Mouse (Mus musculus): Measurements from ENCODE around the gene Ctnna3. TPM values are rescaled to one million over a fixed set of nuclear protein-coding genes. Genes with fewer than 3 reads are reported as not detected.

The Ctnna3 gene
- polyA plus RNA-seq, 1 experiment from 2014 or later = 0.55 TPM

DNA sequence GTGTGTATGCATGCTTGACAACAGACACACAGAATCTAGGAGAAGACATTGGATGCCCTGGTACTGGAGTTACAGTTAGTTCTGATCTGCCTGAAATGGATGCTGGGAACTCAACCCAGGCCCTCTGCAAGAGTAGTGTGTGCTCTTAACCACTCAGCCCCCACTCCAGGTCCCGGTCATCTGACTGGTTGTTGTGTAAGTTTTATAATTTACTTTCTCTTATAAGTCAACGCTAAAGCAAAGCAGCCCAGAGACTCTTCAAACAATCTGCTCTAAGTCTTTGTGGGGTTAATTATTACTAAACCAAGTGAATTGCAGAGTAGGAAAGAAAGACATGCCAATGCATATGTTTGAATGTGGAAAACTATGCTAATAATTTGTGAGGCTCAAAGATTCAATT lies 549.5 kb downstream of the Ctnna3 start:
- Histone ChIP-seq H3K27me3 (ENCODE audit: insufficient read depth, low read length) (no peaks in the 10 kb centered on the region), H3K36me3 (ENCODE audit: insufficient read depth, low read length) (no peaks in the 10 kb centered on the region), H3K4me1 (ENCODE audit: insufficient read depth, low read length) (peaks cover 9% of the 10 kb centered on the region; the same call in 1 of the 2 replicates), H3K4me2 (replicated peaks; ENCODE audit: low read depth, low read length) (no peak overlapping the region), H3K27ac (ENCODE audit: low read length) (no peak overlapping the region), H3K9ac (replicated peaks; ENCODE audit: low read length) (no peak overlapping the region), H3K4me3 (ENCODE audit: low read length) (no peak overlapping the region), H3K9me3 (ENCODE audit: low read length) (no peaks in the 10 kb centered on the region)
- ATAC-seq (ENCODE audit: low FRiP score, low TSS enrichment) = no peak
- 69% methylated on average over 2 of the region's 2 CpGs for WGBS

DNA sequence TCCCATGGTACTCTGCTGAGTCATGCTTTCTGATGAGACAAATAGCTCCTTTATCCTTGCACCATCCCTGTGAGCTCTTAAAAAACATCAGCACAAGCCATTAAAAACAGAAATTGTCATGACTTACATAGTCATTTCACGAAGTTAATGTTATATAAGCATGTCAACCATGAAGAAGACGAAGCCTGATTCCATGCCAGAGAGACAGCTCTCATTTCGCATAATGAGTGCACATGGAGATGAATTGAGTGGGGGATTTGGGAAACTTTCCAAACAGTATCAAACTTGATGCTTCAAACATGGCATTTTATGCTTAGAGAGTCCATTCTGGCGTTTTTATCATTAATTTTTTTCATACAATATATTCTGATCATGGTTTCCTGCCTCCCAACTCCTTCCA lies 555.7 kb downstream of the Ctnna3 start:
- WGBS = 67% methylated on average over 4 of the region's 4 CpGs
- H3K27me3 ChIP-seq (ENCODE audit: insufficient read depth, low read length) = no peaks in the 10 kb centered on the region
- no peak overlapping the region for H3K4me3 ChIP-seq (ENCODE audit: low read length)
- H3K9ac ChIP-seq (replicated peaks; ENCODE audit: low read length) = no peak overlapping the region
- H3K27ac ChIP-seq (ENCODE audit: low read length) = no peak overlapping the region
- H3K9me3 ChIP-seq (ENCODE audit: low read length) = no peaks in the 10 kb centered on the region
- no peak overlapping the region for H3K4me2 ChIP-seq (replicated peaks; ENCODE audit: low read depth, low read length)
- no peaks in the 10 kb centered on the region for H3K4me1 ChIP-seq (ENCODE audit: insufficient read depth, low read length)
- no peaks in the 10 kb centered on the region for H3K36me3 ChIP-seq (ENCODE audit: insufficient read depth, low read length)
- ATAC-seq (ENCODE audit: low FRiP score, low TSS enrichment) = no peak

DNA sequence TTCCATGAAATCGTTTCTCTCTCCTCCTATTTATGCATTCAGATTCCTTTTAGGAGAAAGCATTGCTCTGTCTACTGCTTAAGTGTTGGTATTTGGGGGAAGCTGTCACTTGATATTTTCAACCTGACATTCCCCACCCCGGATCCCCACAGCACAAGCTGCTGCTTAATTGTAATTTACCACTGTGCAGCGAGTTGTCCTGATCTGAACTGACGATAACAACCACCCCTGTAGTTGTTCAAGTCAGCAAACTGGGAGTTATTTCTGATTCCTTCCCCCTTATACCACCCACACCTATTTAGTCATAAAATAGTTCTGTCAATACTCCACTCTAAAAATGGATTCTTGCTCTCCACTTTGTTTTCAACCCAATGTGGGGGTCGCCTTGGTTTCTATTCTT lies 564.4 kb downstream of the Ctnna3 start:
- no peak overlapping the region for H3K4me3 ChIP-seq (ENCODE audit: low read length)
- H3K27me3 ChIP-seq (ENCODE audit: insufficient read depth, low read length) = no peaks in the 10 kb centered on the region
- no peak overlapping the region for H3K27ac ChIP-seq (ENCODE audit: low read length)
- no peak overlapping the region for H3K9ac ChIP-seq (replicated peaks; ENCODE audit: low read length)
- no peaks in the 10 kb centered on the region for H3K4me1 ChIP-seq (ENCODE audit: insufficient read depth, low read length)
- WGBS = 80% methylated on average over 5 of the region's 5 CpGs
- no peaks in the 10 kb centered on the region for H3K36me3 ChIP-seq (ENCODE audit: insufficient read depth, low read length)
- ATAC-seq (ENCODE audit: low FRiP score, low TSS enrichment) = no peak
- no peak overlapping the region for H3K4me2 ChIP-seq (replicated peaks; ENCODE audit: low read depth, low read length)
- no peaks in the 10 kb centered on the region for H3K9me3 ChIP-seq (ENCODE audit: low read length)

DNA sequence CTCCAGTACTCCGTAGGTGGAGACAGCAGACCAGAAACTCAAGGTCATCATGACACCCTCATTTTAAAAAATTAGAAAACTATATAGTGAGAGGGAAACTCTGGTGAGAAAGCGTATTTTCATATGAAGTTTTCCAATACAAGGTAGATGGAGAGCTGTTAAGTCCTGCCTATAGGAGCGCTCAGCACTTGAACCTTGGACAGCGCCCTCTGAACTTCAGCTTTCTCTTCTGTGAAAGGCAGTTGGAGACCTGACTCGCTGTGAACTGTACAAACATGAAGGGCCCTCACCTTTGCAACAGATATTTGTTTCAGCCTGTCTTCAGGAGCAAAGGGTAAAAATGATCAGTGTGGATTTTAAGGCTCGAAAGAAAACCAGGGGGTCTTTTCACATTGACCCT lies 571.6 kb downstream of the Ctnna3 start:
- ATAC-seq (ENCODE audit: low FRiP score, low TSS enrichment) = no peak
- no peaks in the 10 kb centered on the region for H3K27me3 ChIP-seq (ENCODE audit: insufficient read depth, low read length)

DNA sequence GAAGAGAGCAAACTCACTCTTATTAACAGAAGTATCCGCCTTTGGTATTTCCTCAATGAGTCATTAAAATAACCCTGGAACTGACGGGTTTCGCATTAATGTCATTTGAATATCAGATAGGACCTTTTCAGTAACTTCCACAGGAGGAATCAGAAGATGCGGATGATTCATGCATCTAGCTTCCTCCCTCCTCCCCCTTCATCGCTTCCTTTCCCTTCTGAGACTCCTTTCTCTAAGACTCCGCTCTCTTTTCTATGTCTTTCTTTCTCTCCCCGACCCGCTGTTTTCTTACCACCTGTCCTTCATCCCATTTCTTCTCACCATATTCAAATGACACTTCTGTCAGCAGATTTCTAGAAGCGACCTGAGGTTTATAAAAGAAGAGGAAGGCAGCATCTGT lies 572.1 kb downstream of the Ctnna3 start:
- no peaks in the 10 kb centered on the region for H3K4me1 ChIP-seq (ENCODE audit: insufficient read depth, low read length)
- H3K4me3 ChIP-seq (ENCODE audit: low read length) = no peak overlapping the region
- 85% methylated on average over 9 of the region's 9 CpGs for WGBS
- H3K36me3 ChIP-seq (ENCODE audit: insufficient read depth, low read length) = no peaks in the 10 kb centered on the region
- no peaks in the 10 kb centered on the region for H3K9me3 ChIP-seq (ENCODE audit: low read length)
- no peaks in the 10 kb centered on the region for H3K27me3 ChIP-seq (ENCODE audit: insufficient read depth, low read length)
- H3K4me2 ChIP-seq (replicated peaks; ENCODE audit: low read depth, low read length) = no peak overlapping the region
- no peak overlapping the region for H3K27ac ChIP-seq (ENCODE audit: low read length)
- ATAC-seq (ENCODE audit: low FRiP score, low TSS enrichment) = no peak
- H3K9ac ChIP-seq (replicated peaks; ENCODE audit: low read length) = no peak overlapping the region

More for the DNA sequence above, 571.6 kb downstream of the Ctnna3 start:
- no peak overlapping the region for H3K4me2 ChIP-seq (replicated peaks; ENCODE audit: low read depth, low read length)
- H3K4me3 ChIP-seq (ENCODE audit: low read length) = no peak overlapping the region
- H3K27ac ChIP-seq (ENCODE audit: low read length) = no peak overlapping the region
- H3K36me3 ChIP-seq (ENCODE audit: insufficient read depth, low read length) = no peaks in the 10 kb centered on the region
- H3K9me3 ChIP-seq (ENCODE audit: low read length) = no peaks in the 10 kb centered on the region
- H3K9ac ChIP-seq (replicated peaks; ENCODE audit: low read length) = no peak overlapping the region
- 74% methylated on average over 6 of the region's 6 CpGs for WGBS
- H3K4me1 ChIP-seq (ENCODE audit: insufficient read depth, low read length) = no peaks in the 10 kb centered on the region

DNA sequence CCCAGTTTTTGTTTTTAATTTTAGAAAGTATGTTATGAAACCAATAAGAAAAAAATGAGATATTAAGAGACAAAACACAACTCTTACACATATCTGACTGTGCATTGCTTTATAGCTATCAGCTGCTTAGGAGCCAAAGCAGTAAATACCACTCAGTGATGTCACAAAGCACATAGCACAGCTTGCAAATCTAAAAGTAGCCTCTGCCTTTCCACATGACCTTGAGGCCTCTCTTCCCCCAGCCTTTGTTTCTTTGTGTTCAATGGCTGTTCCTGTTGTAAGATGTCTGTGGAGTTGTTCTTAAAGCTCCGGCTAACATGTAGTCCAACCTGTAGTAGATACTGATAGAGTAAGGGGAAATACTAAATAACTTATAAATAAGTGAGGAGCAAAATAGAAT lies 590.4 kb downstream of the Ctnna3 start:
- H3K4me2 ChIP-seq (replicated peaks; ENCODE audit: low read depth, low read length) = no peak overlapping the region
- no peaks in the 10 kb centered on the region for H3K9me3 ChIP-seq (ENCODE audit: low read length)
- 93% methylated on average over 1 of the region's 1 CpGs for WGBS
- H3K27ac ChIP-seq (ENCODE audit: low read length) = no peak overlapping the region
- no peaks in the 10 kb centered on the region for H3K4me1 ChIP-seq (ENCODE audit: insufficient read depth, low read length)
- ATAC-seq (ENCODE audit: low FRiP score, low TSS enrichment) = no peak
- H3K9ac ChIP-seq (replicated peaks; ENCODE audit: low read length) = no peak overlapping the region
- H3K4me3 ChIP-seq (ENCODE audit: low read length) = no peak overlapping the region
- no peaks in the 10 kb centered on the region for H3K27me3 ChIP-seq (ENCODE audit: insufficient read depth, low read length)
- no peaks in the 10 kb centered on the region for H3K36me3 ChIP-seq (ENCODE audit: insufficient read depth, low read length)

DNA sequence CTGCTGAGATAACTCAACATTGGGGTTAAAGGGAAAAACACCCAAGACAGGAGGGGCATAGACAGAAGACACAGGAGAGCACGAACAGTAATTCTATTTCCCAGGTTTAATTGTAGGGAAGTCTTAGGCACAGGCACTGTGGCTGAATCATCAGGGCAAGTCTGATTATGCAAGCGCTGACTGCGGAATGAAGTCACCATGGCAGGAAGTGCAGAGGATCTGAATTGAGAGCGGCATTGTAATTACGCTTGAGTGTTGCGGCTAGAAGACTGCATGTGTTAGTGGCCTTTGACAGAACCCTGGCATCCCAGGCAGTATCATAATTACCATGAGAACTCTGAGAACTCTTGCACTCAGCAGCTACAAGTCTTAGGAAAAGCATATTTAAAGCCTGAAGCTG lies 593.4 kb downstream of the Ctnna3 start:
- Histone ChIP-seq H3K4me1 (ENCODE audit: insufficient read depth, low read length) (no peaks in the 10 kb centered on the region), H3K4me3 (ENCODE audit: low read length) (no peak overlapping the region), H3K4me2 (replicated peaks; ENCODE audit: low read depth, low read length) (no peak overlapping the region), H3K9ac (replicated peaks; ENCODE audit: low read length) (no peak overlapping the region), H3K36me3 (ENCODE audit: insufficient read depth, low read length) (no peaks in the 10 kb centered on the region), H3K27ac (ENCODE audit: low read length) (no peak overlapping the region), H3K9me3 (ENCODE audit: low read length) (no peaks in the 10 kb centered on the region), H3K27me3 (ENCODE audit: insufficient read depth, low read length) (no peaks in the 10 kb centered on the region)
- WGBS = 79% methylated on average over 6 of the region's 6 CpGs
- no peak for ATAC-seq (ENCODE audit: low FRiP score, low TSS enrichment)

DNA sequence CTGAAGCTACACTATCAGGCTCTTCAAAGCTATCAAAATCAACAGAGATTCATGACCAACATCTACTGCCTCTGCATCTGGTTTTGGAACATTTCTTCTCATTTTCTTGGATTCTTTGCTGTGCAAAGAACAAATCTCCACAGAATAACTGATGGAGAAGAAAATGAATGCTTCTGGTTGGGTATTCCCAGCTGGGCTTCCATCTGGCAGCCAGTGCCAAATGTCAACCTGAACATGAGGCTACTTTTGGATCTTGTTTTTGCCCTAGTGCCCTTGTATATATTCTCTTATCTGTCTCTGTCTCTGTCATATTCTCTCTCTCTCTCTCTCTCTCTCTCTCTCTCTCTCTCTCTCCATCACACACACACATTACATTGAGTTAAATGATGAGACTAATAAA lies 601.0 kb downstream of the Ctnna3 start:
- no peak overlapping the region for H3K27ac ChIP-seq (ENCODE audit: low read length)

DNA sequence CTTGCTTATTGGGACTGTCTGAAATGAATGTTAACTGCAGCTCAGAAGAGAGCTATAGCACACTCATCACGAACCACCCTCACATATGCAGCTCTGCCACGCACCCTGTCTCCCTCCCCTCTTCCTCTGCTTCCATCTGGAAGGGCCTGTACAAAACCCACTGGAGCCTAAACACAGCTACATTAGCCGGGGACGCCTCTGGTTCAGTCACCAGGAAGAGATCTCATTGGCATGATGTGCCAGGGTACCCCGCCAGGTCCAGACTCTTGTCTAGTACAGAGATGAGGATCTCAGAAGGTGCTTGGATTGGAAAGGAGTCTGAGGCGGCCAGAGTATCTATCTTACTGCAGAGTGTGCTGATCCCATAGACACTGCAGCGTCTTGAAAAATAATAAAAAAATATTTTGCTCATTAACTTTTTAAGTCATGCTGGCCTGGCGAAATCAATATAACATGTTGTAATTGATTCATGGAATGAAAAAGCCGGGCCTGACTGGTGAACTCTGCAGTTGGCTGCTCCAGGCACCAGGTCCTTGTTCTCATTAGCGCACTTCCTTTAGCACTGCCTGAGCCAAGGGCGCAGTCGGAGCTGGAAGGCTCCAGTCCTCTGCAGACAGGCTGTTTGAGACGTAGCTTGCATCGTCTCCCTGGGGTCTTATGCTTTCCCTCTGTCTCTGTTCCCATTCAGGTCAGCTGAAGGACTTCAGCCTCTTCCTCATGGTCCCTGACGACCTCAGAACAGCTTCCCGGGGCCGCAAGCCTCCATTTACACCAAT lies 610.0 kb downstream of the Ctnna3 start:
- Histone ChIP-seq H3K27me3 (ENCODE audit: insufficient read depth, low read length) (no peaks in the 10 kb centered on the region), H3K9ac (replicated peaks; ENCODE audit: low read length) (no peak overlapping the region), H3K36me3 (ENCODE audit: insufficient read depth, low read length) (no peaks in the 10 kb centered on the region), H3K4me1 (ENCODE audit: insufficient read depth, low read length) (0 out of 2 replicates have a peak, but pooled peaks cover 3% of the 10 kb centered on the region), H3K27ac (ENCODE audit: low read length) (no peak overlapping the region), H3K9me3 (ENCODE audit: low read length) (no peaks in the 10 kb centered on the region), H3K4me2 (replicated peaks; ENCODE audit: low read depth, low read length) (no peak overlapping the region), H3K4me3 (ENCODE audit: low read length) (no peak overlapping the region)
- no peak for ATAC-seq (ENCODE audit: low FRiP score, low TSS enrichment)
- WGBS = 65% methylated on average over 17 of the region's 17 CpGs

More for the DNA sequence above, 601.0 kb downstream of the Ctnna3 start:
- H3K27me3 ChIP-seq (ENCODE audit: insufficient read depth, low read length) = no peaks in the 10 kb centered on the region
- H3K36me3 ChIP-seq (ENCODE audit: insufficient read depth, low read length) = no peaks in the 10 kb centered on the region
- H3K4me2 ChIP-seq (replicated peaks; ENCODE audit: low read depth, low read length) = no peak overlapping the region
- H3K4me3 ChIP-seq (ENCODE audit: low read length) = no peak overlapping the region
- H3K4me1 ChIP-seq (ENCODE audit: insufficient read depth, low read length) = no peaks in the 10 kb centered on the region
- no peaks in the 10 kb centered on the region for H3K9me3 ChIP-seq (ENCODE audit: low read length)
- no peak overlapping the region for H3K9ac ChIP-seq (replicated peaks; ENCODE audit: low read length)
- no peak for ATAC-seq (ENCODE audit: low FRiP score, low TSS enrichment)

DNA sequence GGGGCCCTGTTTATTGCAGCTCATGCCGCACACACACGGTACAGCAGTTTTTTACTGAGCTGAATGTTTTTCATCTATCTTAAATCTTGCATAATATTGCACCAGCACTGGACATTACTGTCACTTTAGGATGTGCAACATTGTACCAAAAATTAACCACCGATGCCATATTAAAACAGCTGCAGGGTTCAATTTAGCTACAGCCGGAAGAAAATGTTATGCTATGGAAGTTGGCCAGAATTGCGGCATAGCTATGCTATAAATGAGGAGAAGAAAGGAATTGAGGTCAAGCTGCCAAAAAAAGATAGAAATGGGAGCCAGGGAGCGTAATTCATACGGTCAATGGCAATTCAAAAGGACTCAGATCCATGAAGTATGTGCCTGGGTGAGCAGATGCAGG lies 611.3 kb downstream of the Ctnna3 start:
- no peak overlapping the region for H3K4me3 ChIP-seq (ENCODE audit: low read length)
- H3K36me3 ChIP-seq (ENCODE audit: insufficient read depth, low read length) = no peaks in the 10 kb centered on the region
- no peak for ATAC-seq (ENCODE audit: low FRiP score, low TSS enrichment)
- no peak overlapping the region for H3K4me2 ChIP-seq (replicated peaks; ENCODE audit: low read depth, low read length)
- no peak overlapping the region for H3K9ac ChIP-seq (replicated peaks; ENCODE audit: low read length)
- WGBS = 71% methylated on average over 7 of the region's 7 CpGs
- H3K27ac ChIP-seq (ENCODE audit: low read length) = no peak overlapping the region
- H3K4me1 ChIP-seq (ENCODE audit: insufficient read depth, low read length) = 0 out of 2 replicates have a peak, but pooled peaks cover 3% of the 10 kb centered on the region
- H3K27me3 ChIP-seq (ENCODE audit: insufficient read depth, low read length) = no peaks in the 10 kb centered on the region
- no peaks in the 10 kb centered on the region for H3K9me3 ChIP-seq (ENCODE audit: low read length)
